Mouse (Mus musculus) myocyte (in vitro differentiated cells): Measurements from ENCODE around the gene Gpnmb. TPM values are rescaled to one million over a fixed set of nuclear protein-coding genes. Genes with fewer than 3 reads are reported as not detected.

Experiments
- H3K27me3 ChIP-seq: one replicate; pipeline ENCODE4 v1.6.1; 2011; ENCODE audit not compliant: control insufficient read depth, insufficient read depth, insufficient read length
- H3K36me3 ChIP-seq: one replicate; pipeline ENCODE4 v1.6.1; 2011; ENCODE audit not compliant: control insufficient read depth, insufficient read depth
- H3K4me2 ChIP-seq: one replicate; pipeline ENCODE4 v1.6.1; 2011; ENCODE audit warnings: low read depth, control low read depth
- H3K4me3 ChIP-seq: one replicate; pipeline ENCODE4 v1.5.1; 2011; ENCODE audit warnings: mild to moderate bottlenecking, control low read depth, moderate library complexity
- H3K79me2 ChIP-seq: one replicate; pipeline ENCODE4 v1.6.1; 2011; ENCODE audit not compliant: control insufficient read depth, insufficient read depth
- H3ac ChIP-seq: one replicate; pipeline ENCODE4 v1.6.1; 2011; ENCODE audit not compliant: control insufficient read depth, insufficient read length
- CEBPB ChIP-seq: IDR thresholded peaks from 2 replicates; pipeline ENCODE4 v1.6.1; 2011; ENCODE audit warnings: mild to moderate bottlenecking, moderate library complexity; ENCODE audit not compliant: poor library complexity, insufficient read depth, severe bottlenecking
- E2F4 ChIP-seq: IDR thresholded peaks from one replicate; pipeline ENCODE4 v1.6.1; 2011; ENCODE audit warnings: mild to moderate bottlenecking, control low read depth, moderate library complexity; ENCODE audit not compliant: insufficient read depth
- MAX ChIP-seq: IDR thresholded peaks from one replicate; pipeline ENCODE4 v1.6.1; 2011; ENCODE audit warnings: low read depth, mild to moderate bottlenecking, control low read depth
- MYOD1 ChIP-seq, 3 experiments: IDR thresholded peaks; one replicate each; pipeline ENCODE4 v1.6.1; 2011; ENCODE audit warnings: control low read depth in 2 of 3, low read depth in 2 of 3, mild to moderate bottlenecking in 2 of 3, moderate library complexity in 1 of 3; ENCODE audit not compliant: insufficient read length in 2 of 3, control insufficient read depth in 1 of 3
- MYOG ChIP-seq, 3 experiments: IDR thresholded peaks; one replicate each; pipeline ENCODE4 v1.6.1; 2011; ENCODE audit warnings: control low read depth in 2 of 3, low read depth in 2 of 3, mild to moderate bottlenecking in 2 of 3; ENCODE audit not compliant: insufficient read length in 2 of 3, control insufficient read depth in 1 of 3, insufficient read depth in 1 of 3
- POLR2A ChIP-seq: IDR thresholded peaks from one replicate; pipeline ENCODE4 v1.6.1; 2011; ENCODE audit warnings: low read depth, mild to moderate bottlenecking, control low read depth, moderate library complexity; ENCODE audit not compliant: insufficient read length
- POLR2AphosphoS2 ChIP-seq: IDR thresholded peaks from one replicate; pipeline ENCODE4 v1.6.1; 2011; ENCODE audit warnings: low read depth, control low read depth; ENCODE audit not compliant: insufficient read length
- REST ChIP-seq: IDR thresholded peaks from one replicate; pipeline ENCODE4 v1.6.1; 2011; ENCODE audit warnings: mild to moderate bottlenecking, control low read depth, moderate library complexity; ENCODE audit not compliant: insufficient read depth, insufficient read length
- SRF ChIP-seq: IDR thresholded peaks from one replicate; pipeline ENCODE4 v1.6.1; 2011; ENCODE audit warnings: low read depth; ENCODE audit not compliant: control insufficient read depth, insufficient read length
- TCF12 ChIP-seq: IDR thresholded peaks from one replicate; pipeline ENCODE4 v1.6.1; 2011; ENCODE audit warnings: mild to moderate bottlenecking, control low read depth; ENCODE audit not compliant: poor library complexity, insufficient read depth, severe bottlenecking
- TCF3 ChIP-seq: IDR thresholded peaks from one replicate; pipeline ENCODE4 v1.6.1; 2011; ENCODE audit warnings: low read depth, control low read depth; ENCODE audit not compliant: insufficient read length
- USF1 ChIP-seq: IDR thresholded peaks from one replicate; pipeline ENCODE4 v1.6.1; 2011; ENCODE audit warnings: low read depth, mild to moderate bottlenecking, control low read depth, moderate library complexity
- polyA plus RNA-seq: library from polyadenylated mRNA; unstranded; fragments of >200 nt; fragmentation: generic; extraction: Trizol; gene quantifications from one replicate; pipeline ENCODE4 v1.2.1, GENCODE M21; 2012; ENCODE audit warnings: missing spikeins

Gpnmb gene
- polyA plus RNA-seq, 1 experiment = 0.12 TPM

- Histone ChIP-seq H3K79me2 (no peaks in the 10 kb centered on the region), H3ac (no peak overlapping the region), H3K36me3 (no peaks in the 10 kb centered on the region), H3K27me3 (peaks cover 5% of the 10 kb centered on the region), H3K4me2 (no peak overlapping the region), H3K4me3 (no peak overlapping the region)
- TF ChIP-seq POLR2AphosphoS2 = no peak
- no peak for TF ChIP-seq USF1
- TF ChIP-seq MAX = no peak
- TF ChIP-seq TCF12 = no peak
- no peak for TF ChIP-seq TCF3
- no peak for TF ChIP-seq SRF
- TF ChIP-seq CEBPB = no peak
- TF ChIP-seq E2F4 = no peak
- TF ChIP-seq REST = no peak
- TF ChIP-seq POLR2A = no peak
- TF ChIP-seq MYOD1 (IDR thresholded peaks at IDR 0.05; ENCODE audit: control insufficient read depth in 1 of 3, insufficient read length in 2 of 3, low read depth in 2 of 3) = no peak
- TF ChIP-seq MYOG (IDR thresholded peaks at IDR 0.05; ENCODE audit: control insufficient read depth in 1 of 3, insufficient read depth in 1 of 3, insufficient read length in 2 of 3, low read depth in 2 of 3) = no peak
Observed at GRCm38 (mm10) chr6:49011191-49011590, 25.2 kb upstream of the Gpnmb start.

GRCm38 (mm10) chr6:49013023-49013422 lies 23.3 kb upstream of the Gpnmb start:
- TF ChIP-seq CEBPB (no peak), E2F4 (no peak), USF1 (no peak), POLR2A (no peak), MAX (no peak), MYOG (IDR thresholded peaks at IDR 0.05; ENCODE audit: control insufficient read depth in 1 of 3, insufficient read depth in 1 of 3, insufficient read length in 2 of 3, low read depth in 2 of 3) (no peak), SRF (no peak), MYOD1 (IDR thresholded peaks at IDR 0.05; ENCODE audit: control insufficient read depth in 1 of 3, insufficient read length in 2 of 3, low read depth in 2 of 3) (no peak), TCF3 (no peak)
- H3K79me2 ChIP-seq = no peaks in the 10 kb centered on the region
- no peak overlapping the region for H3K4me2 ChIP-seq
- peaks cover 5% of the 10 kb centered on the region for H3K27me3 ChIP-seq
- H3K36me3 ChIP-seq = no peaks in the 10 kb centered on the region
- H3ac ChIP-seq = no peak overlapping the region
- H3K4me3 ChIP-seq = no peak overlapping the region

GRCm38 (mm10) chr6:49013458-49013857 lies 22.9 kb upstream of the Gpnmb start:
- no peak for TF ChIP-seq TCF12
- no peak for TF ChIP-seq CEBPB
- no peak for TF ChIP-seq TCF3
- no peak for TF ChIP-seq USF1
- TF ChIP-seq E2F4 = no peak
- no peak for TF ChIP-seq POLR2AphosphoS2
- TF ChIP-seq SRF = no peak
- TF ChIP-seq MAX = no peak
- no peak for TF ChIP-seq MYOD1 (IDR thresholded peaks at IDR 0.05; ENCODE audit: control insufficient read depth in 1 of 3, insufficient read length in 2 of 3, low read depth in 2 of 3)
- no peak for TF ChIP-seq POLR2A
- no peak for TF ChIP-seq REST
- no peak for TF ChIP-seq MYOG (IDR thresholded peaks at IDR 0.05; ENCODE audit: control insufficient read depth in 1 of 3, insufficient read depth in 1 of 3, insufficient read length in 2 of 3, low read depth in 2 of 3)
- no peaks in the 10 kb centered on the region for H3K79me2 ChIP-seq
- peaks cover 5% of the 10 kb centered on the region for H3K27me3 ChIP-seq
- no peak overlapping the region for H3K4me2 ChIP-seq
- H3K4me3 ChIP-seq = no peak overlapping the region
- no peaks in the 10 kb centered on the region for H3K36me3 ChIP-seq
- H3ac ChIP-seq = no peak overlapping the region

- peaks cover 5% of the 10 kb centered on the region for H3K27me3 ChIP-seq
- H3ac ChIP-seq = no peak overlapping the region
- no peak for TF ChIP-seq TCF12
- TF ChIP-seq MAX = no peak
- no peak for TF ChIP-seq USF1
- TF ChIP-seq E2F4 = no peak
- no peak for TF ChIP-seq TCF3
- H3K4me2 ChIP-seq = no peak overlapping the region
- H3K36me3 ChIP-seq = no peaks in the 10 kb centered on the region
- no peaks in the 10 kb centered on the region for H3K79me2 ChIP-seq
- H3K4me3 ChIP-seq = no peak overlapping the region
Observed at GRCm38 (mm10) chr6:49017150-49017549, 19.2 kb upstream of the Gpnmb start.

- no peak overlapping the region for H3K4me2 ChIP-seq
- TF ChIP-seq USF1 = no peak
- no peak for TF ChIP-seq REST
- TF ChIP-seq TCF3 = no peak
- TF ChIP-seq POLR2A = no peak
- TF ChIP-seq POLR2AphosphoS2 = no peak
- no peak for TF ChIP-seq MYOG (IDR thresholded peaks at IDR 0.05; ENCODE audit: control insufficient read depth in 1 of 3, insufficient read depth in 1 of 3, insufficient read length in 2 of 3, low read depth in 2 of 3)
- TF ChIP-seq SRF = no peak
- TF ChIP-seq TCF12 = no peak
- no peak for TF ChIP-seq E2F4
- no peak for TF ChIP-seq MYOD1 (IDR thresholded peaks at IDR 0.05; ENCODE audit: control insufficient read depth in 1 of 3, insufficient read length in 2 of 3, low read depth in 2 of 3)
- no peaks in the 10 kb centered on the region for H3K36me3 ChIP-seq
- no peak overlapping the region for H3K4me3 ChIP-seq
- H3K79me2 ChIP-seq = no peaks in the 10 kb centered on the region
- no peaks in the 10 kb centered on the region for H3K27me3 ChIP-seq
- no peak overlapping the region for H3ac ChIP-seq
Observed at GRCm38 (mm10) chr6:49019341-49019740, 17.0 kb upstream of the Gpnmb start.
